In the genomic region with DNA sequence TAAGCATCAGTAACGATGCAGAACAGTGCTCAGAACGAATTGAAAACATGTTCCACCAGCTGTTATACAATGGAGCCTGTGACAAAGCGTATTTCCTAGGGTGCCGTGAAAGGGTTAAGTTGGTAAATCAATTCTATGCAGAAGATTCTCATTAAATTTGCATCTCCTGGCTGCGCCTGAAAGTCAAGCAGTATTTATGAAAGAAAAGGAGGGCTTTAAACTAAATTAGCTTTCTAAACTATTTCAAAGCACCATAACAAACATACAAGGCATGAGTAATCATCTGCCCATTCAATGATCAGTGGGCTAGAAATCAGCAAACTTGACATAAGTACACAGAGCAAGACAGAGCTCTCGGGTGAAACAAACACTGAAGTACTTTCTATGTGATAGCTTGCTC, we compare ENCODE assay signal across 13 mouse cellular contexts. TPM values are rescaled to one million over a fixed set of nuclear protein-coding genes. Genes with fewer than 3 reads are reported as not detected.
DNase-seq lines count a peak whose midpoint lies in the region; ATAC-seq and TF ChIP-seq lines count a peak whose summit lies in the region.
"Had no signal": no experiment of that assay in that cellular context is flagged by ENCODE, and none has a peak within 500 bp of the region (broad histone marks: within the 10 kb centered on the region; RNA-seq: fewer than 3 reads in every experiment).

No protein-coding gene starts in this region.

- H3K9ac ChIP-seq in embryonic facial prominence, embryonic 11.5 days (replicated peaks; ENCODE audit: low read length) = no peak overlapping the region
- H3K9ac ChIP-seq in forebrain, embryonic 16.5 days (replicated peaks; ENCODE audit: low read depth, low read length) = 0 out of 2 replicates have a peak overlapping the region, but pooled peaks have one; percentile 11
- H3K9ac ChIP-seq in midbrain, embryonic 15.5 days = peak overlapping the region; percentile 8; the same call in 1 of the 2 replicates
- H3K9ac ChIP-seq: embryonic facial prominence, embryonic 12.5 days had no signal

- peak; percentile 9 for DNase-seq in embryonic facial prominence, embryonic 11.5 days (ENCODE audit: low spot score)
- no peak for DNase-seq in embryonic facial prominence, embryonic 10.5 days (ENCODE audit: low spot score)
- no peak for DNase-seq in layer of hippocampus, adult 2 months (ENCODE audit: low spot score in 2 of 2)
- no peak for DNase-seq in layer of hippocampus, postnatal 10 days (ENCODE audit: low spot score in 2 of 2)
- no peak for DNase-seq in adrenal gland, postnatal 36 days
- no peak for DNase-seq in gastrocnemius, postnatal 4 days (ENCODE audit: low spot score in 2 of 2)
- DNase-seq: adrenal gland, adult 2 months; gastrocnemius, postnatal 10 days; thymus, postnatal 25 days had no signal

- H3K27me3 ChIP-seq in embryonic facial prominence, embryonic 11.5 days (ENCODE audit: control insufficient read depth, insufficient read depth, low read length) = no peaks in the 10 kb centered on the region
- H3K27me3 ChIP-seq in embryonic facial prominence, embryonic 10.5 days (replicated peaks; ENCODE audit: low read depth, poor library complexity, severe bottlenecking) = no peaks in the 10 kb centered on the region
- H3K27me3 ChIP-seq in forebrain, embryonic 16.5 days (replicated peaks; ENCODE audit: control insufficient read depth, insufficient read depth, low read length) = no peaks in the 10 kb centered on the region
- no peaks in the 10 kb centered on the region for H3K27me3 ChIP-seq in midbrain, embryonic 15.5 days (replicated peaks)
- H3K27me3 ChIP-seq: embryonic facial prominence, embryonic 12.5 days had no signal

- TF ChIP-seq CTCF in layer of hippocampus, adult 2 months (conservative IDR thresholded peaks at IDR 0.05) = no peak

- H3K4me2 ChIP-seq in embryonic facial prominence, embryonic 11.5 days (ENCODE audit: low read depth, low read length) = no peak overlapping the region
- peak overlapping the region; percentile 46 for H3K4me2 ChIP-seq in forebrain, embryonic 16.5 days (ENCODE audit: low read length)
- H3K4me2 ChIP-seq in midbrain, embryonic 15.5 days = peak overlapping the region; percentile 86
- H3K4me2 ChIP-seq: embryonic facial prominence, embryonic 12.5 days had no signal

- H3K4me1 ChIP-seq in embryonic facial prominence, embryonic 11.5 days (ENCODE audit: control insufficient read depth, insufficient read depth, low read length) = no peaks in the 10 kb centered on the region
- peaks cover 23% of the 10 kb centered on the region for H3K4me1 ChIP-seq in embryonic facial prominence, embryonic 10.5 days
- H3K4me1 ChIP-seq in forebrain, embryonic 16.5 days (replicated peaks; ENCODE audit: control insufficient read depth, insufficient read depth, low read length) = peaks cover 28% of the 10 kb centered on the region
- H3K4me1 ChIP-seq in midbrain, embryonic 15.5 days = peaks cover 34% of the 10 kb centered on the region

- WGBS in embryonic facial prominence, embryonic 11.5 days = 71% methylated on average over 6 of the region's 6 CpGs
- 77% methylated on average over 6 of the region's 6 CpGs for WGBS in embryonic facial prominence, embryonic 10.5 days
- WGBS in forebrain, embryonic 16.5 days = 12% methylated on average over 6 of the region's 6 CpGs
- WGBS in midbrain, embryonic 15.5 days = 28% methylated on average over 6 of the region's 6 CpGs

- no peak for ATAC-seq in embryonic facial prominence, embryonic 11.5 days (replicated peaks; ENCODE audit: insufficient number of reproducible peaks, low FRiP score, low TSS enrichment, low read depth)
- ATAC-seq in forebrain, embryonic 16.5 days = 0 out of 2 replicates have a peak, but pooled peaks have one; percentile 0
- ATAC-seq in midbrain, embryonic 15.5 days (replicated peaks) = no peak
- ATAC-seq: inflammation-experienced regulatory T-cells, adult 6 months had no signal

- no peak overlapping the region for H3K27ac ChIP-seq in embryonic facial prominence, embryonic 11.5 days (replicated peaks; ENCODE audit: low read depth, low read length)
- no peak overlapping the region for H3K27ac ChIP-seq in embryonic facial prominence, embryonic 10.5 days (replicated peaks)
- peak overlapping the region; percentile 86 for H3K27ac ChIP-seq in layer of hippocampus, adult 2 months
- no peak overlapping the region for H3K27ac ChIP-seq in forebrain, embryonic 16.5 days (ENCODE audit: low read length)
- no peak overlapping the region for H3K27ac ChIP-seq in midbrain, embryonic 15.5 days
- H3K27ac ChIP-seq: embryonic facial prominence, embryonic 12.5 days had no signal

- no peaks in the 10 kb centered on the region for H3K36me3 ChIP-seq in embryonic facial prominence, embryonic 11.5 days (replicated peaks; ENCODE audit: control insufficient read depth, insufficient read depth, low read depth, low read length)
- H3K36me3 ChIP-seq in embryonic facial prominence, embryonic 10.5 days (replicated peaks) = peaks cover 8% of the 10 kb centered on the region
- H3K36me3 ChIP-seq in forebrain, embryonic 16.5 days (ENCODE audit: control insufficient read depth, insufficient read depth) = no peaks in the 10 kb centered on the region
- no peaks in the 10 kb centered on the region; the same call in 1 of the 2 replicates for H3K36me3 ChIP-seq in midbrain, embryonic 15.5 days (replicated peaks)

- no peak overlapping the region for H3K4me3 ChIP-seq in embryonic facial prominence, embryonic 11.5 days (ENCODE audit: low read depth, low read length)
- no peak overlapping the region for H3K4me3 ChIP-seq in embryonic facial prominence, embryonic 10.5 days
- peak overlapping the region; percentile 85 for H3K4me3 ChIP-seq in layer of hippocampus, adult 2 months
- peak overlapping the region; percentile 23 for H3K4me3 ChIP-seq in forebrain, embryonic 16.5 days (replicated peaks; ENCODE audit: low read length)
- peak overlapping the region; percentile 27 for H3K4me3 ChIP-seq in midbrain, embryonic 15.5 days
- H3K4me3 ChIP-seq: embryonic facial prominence, embryonic 12.5 days had no signal

- no peaks in the 10 kb centered on the region for H3K9me3 ChIP-seq in embryonic facial prominence, embryonic 11.5 days (replicated peaks; ENCODE audit: control insufficient read depth, low read length)
- no peaks in the 10 kb centered on the region for H3K9me3 ChIP-seq in embryonic facial prominence, embryonic 10.5 days
- no peaks in the 10 kb centered on the region for H3K9me3 ChIP-seq in forebrain, embryonic 16.5 days (ENCODE audit: control insufficient read depth, low read length)
- H3K9me3 ChIP-seq in midbrain, embryonic 15.5 days = no peaks in the 10 kb centered on the region
- H3K9me3 ChIP-seq: embryonic facial prominence, embryonic 12.5 days had no signal

RNA-seq across cellular contexts. Expression of gene Ogfrl1, which starts 18.3 kb away (rescaled TPM):
- 17.1 and 19.1 TPM in 2 replicates for polyA plus RNA-seq in embryonic facial prominence, embryonic 11.5 days (2014; fragmentation: Nextera tagmentation; extraction: Ambion mirVana)
- polyA plus RNA-seq in embryonic facial prominence, embryonic 10.5 days (2016; fragmentation: Nextera tagmentation; extraction: Ambion mirVana) = 6.3 and 6.6 TPM in 2 replicates
- total RNA-seq in layer of hippocampus, adult 2 months (2021) = 100 to 1,000 TPM; 135 to 145 TPM
- 10 to 100 TPM; 71.3 to 90.3 TPM for total RNA-seq in layer of hippocampus, postnatal 10 days (2021)
- 11.6 and 14.3 TPM in 2 replicates for polyA plus RNA-seq in forebrain, embryonic 16.5 days (2015; fragmentation: Nextera tagmentation; extraction: Ambion mirVana)
- 10.6 and 13.0 TPM in 2 replicates for polyA plus RNA-seq in midbrain, embryonic 15.5 days (2015; fragmentation: Nextera tagmentation; extraction: Ambion mirVana)
- total RNA-seq in adrenal gland, postnatal 36 days (2021) = 1 to 10 TPM; 6.4 to 8.1 TPM
- total RNA-seq in gastrocnemius, postnatal 4 days (2021) = 1 to 10 TPM; 5.3 to 6.1 TPM

Comparison
In these comparisons a context has a peak if more than half of its experiments do, and no peak if none do; other contexts are left out.
1. H3K4me3 ChIP-seq: peak in layer of hippocampus, adult 2 months (single experiment), forebrain, embryonic 16.5 days (single experiment) and midbrain, embryonic 15.5 days (single experiment); none in embryonic facial prominence, embryonic 11.5 days (single experiment) and embryonic facial prominence, embryonic 10.5 days (single experiment).
2. RNA of gene Ogfrl1, which starts 18.3 kb away (total RNA-seq): 135 to 145 TPM in layer of hippocampus, adult 2 months and 71.3 to 90.3 TPM in layer of hippocampus, postnatal 10 days; 6.4 to 8.1 TPM in adrenal gland, postnatal 36 days and 5.3 to 6.1 TPM in gastrocnemius, postnatal 4 days; every median in the first group is over 4 times any median in the second.